Comparison of ENCODE assay signal across 8 mouse cellular contexts in the genomic region with DNA sequence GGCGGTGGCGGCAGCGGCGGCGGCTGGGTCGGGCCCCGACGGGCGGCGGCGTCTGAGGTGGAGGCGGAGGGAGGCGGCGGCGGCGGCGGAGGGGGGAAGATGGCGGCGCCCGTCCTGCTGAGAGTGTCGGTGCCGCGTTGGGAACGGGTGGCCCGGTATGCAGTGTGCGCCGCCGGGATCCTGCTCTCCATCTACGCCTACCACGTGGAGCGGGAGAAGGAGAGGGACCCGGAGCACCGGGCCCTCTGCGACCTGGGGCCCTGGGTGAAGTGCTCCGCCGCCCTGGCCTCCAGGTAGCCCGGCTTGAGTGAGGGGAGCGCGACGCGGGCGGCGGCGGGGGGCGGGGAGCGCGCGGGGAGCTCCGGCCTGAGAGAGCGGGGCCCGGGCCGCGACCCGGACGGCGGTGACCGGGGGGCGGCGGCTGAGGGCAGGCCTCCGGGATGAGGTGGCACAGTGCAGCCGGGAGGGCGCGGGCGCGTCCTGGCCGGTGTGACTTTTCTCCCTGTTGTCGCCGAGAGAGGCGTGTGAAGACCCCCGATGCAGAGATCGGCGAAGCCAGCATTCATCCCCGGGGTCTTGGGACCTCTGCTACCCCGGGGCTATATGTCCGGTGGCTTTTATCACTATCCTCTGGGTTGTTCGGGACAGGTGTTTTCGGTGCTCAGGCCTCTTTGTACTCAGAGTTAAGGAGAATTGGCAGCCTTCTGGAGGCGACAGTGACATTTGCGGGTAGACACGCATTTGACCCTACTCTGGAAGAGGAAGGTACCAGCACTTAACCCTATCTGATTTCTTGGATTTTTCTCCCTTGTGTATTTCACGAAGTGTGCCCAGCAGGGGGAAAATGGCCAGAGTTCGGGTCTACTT. TPM values are rescaled to one million over a fixed set of nuclear protein-coding genes. Genes with fewer than 3 reads are reported as not detected.
DNase-seq lines count a peak whose midpoint lies in the region; ATAC-seq lines count a peak whose summit lies in the region.
"Not testable (repeated sequence)": the region's sequence is repeated elsewhere in the genome, so short reads cannot be mapped to it uniquely, and the experiment has no call there.

No protein-coding gene starts in this region.

- peak overlapping the region; percentile 79 for H3K27ac ChIP-seq in hindbrain, embryonic 12.5 days
- peak overlapping the region; percentile 61 for H3K27ac ChIP-seq in lung, embryonic 16.5 days (ENCODE audit: low read length)

- WGBS in hindbrain, embryonic 12.5 days, result under 1% methylated on average over 49 of the region's 82 CpGs
- WGBS in lung, embryonic 16.5 days, result under 1% methylated on average over 44 of the region's 82 CpGs

- ATAC-seq in hindbrain, embryonic 12.5 days (ENCODE audit: low FRiP score), result peak; percentile 68
- ATAC-seq in lung, embryonic 16.5 days (ENCODE audit: low read depth), result peak; percentile 42

- not testable (repeated sequence) for H3K4me1 ChIP-seq in hindbrain, embryonic 12.5 days; lung, embryonic 16.5 days (replicated peaks; ENCODE audit: control insufficient read depth, insufficient read depth, low read length)

- not testable (repeated sequence) for H3K36me3 ChIP-seq in hindbrain, embryonic 12.5 days; lung, embryonic 16.5 days (ENCODE audit: control insufficient read depth, insufficient read depth, low read length)

- H3K9ac ChIP-seq in hindbrain, embryonic 12.5 days, result peak overlapping the region; percentile 90
- peak overlapping the region; percentile 89 for H3K9ac ChIP-seq in lung, embryonic 16.5 days (ENCODE audit: low read length)

- H3K27me3 ChIP-seq in hindbrain, embryonic 12.5 days; lung, embryonic 16.5 days (ENCODE audit: control insufficient read depth, insufficient read depth, low read depth, low read length): not testable (repeated sequence)

- H3K4me2 ChIP-seq in hindbrain, embryonic 12.5 days (replicated peaks), result peak overlapping the region; percentile 74
- peak overlapping the region; percentile 90 for H3K4me2 ChIP-seq in lung, embryonic 16.5 days (ENCODE audit: low read depth, low read length)

- peak; percentile 24 for DNase-seq in NIH3T3 (ENCODE audit: low read depth)
- DNase-seq in cerebellum, postnatal 14 days, result peak; percentile 54 to 58
- peak; percentile 13 to 18 for DNase-seq in frontal cortex, postnatal 14 days (ENCODE audit: low spot score in 2 of 2)
- DNase-seq in layer of hippocampus, adult 9-11 months, result peak; percentile 22
- DNase-seq in ovary, postnatal 10 days (ENCODE audit: low spot score), result peak; percentile 7
- DNase-seq in thymus, postnatal 0 days (ENCODE audit: low spot score), result peak; percentile 40

- H3K4me3 ChIP-seq in hindbrain, embryonic 12.5 days, result peak overlapping the region; percentile 90
- peak overlapping the region; percentile 88 for H3K4me3 ChIP-seq in lung, embryonic 16.5 days (ENCODE audit: low read length)

- H3K9me3 ChIP-seq in hindbrain, embryonic 12.5 days (replicated peaks); lung, embryonic 16.5 days (ENCODE audit: control insufficient read depth, low read length): not testable (repeated sequence)

RNA-seq across cellular contexts. Expression of a gene that starts 0.5 kb away (rescaled TPM):
- polyA plus RNA-seq in hindbrain, embryonic 12.5 days (2016; fragmentation: Nextera tagmentation; extraction: Ambion mirVana), result 40.9 and 42.4 TPM in 2 replicates
- polyA plus RNA-seq in lung, embryonic 16.5 days (2015; fragmentation: Nextera tagmentation; extraction: Ambion mirVana), result 18.8 and 19.2 TPM in 2 replicates
- polyA plus RNA-seq in thymus, postnatal 0 days (2015; fragmentation: Nextera tagmentation; extraction: Ambion mirVana), result 14.0 and 19.2 TPM in 2 replicates

RNA-seq across cellular contexts. Expression of a gene that starts 34.0 kb away (rescaled TPM):
- 4.7 and 6.6 TPM in 2 replicates for polyA plus RNA-seq in hindbrain, embryonic 12.5 days (2016; fragmentation: Nextera tagmentation; extraction: Ambion mirVana)
- 2.6 and 3.1 TPM in 2 replicates for polyA plus RNA-seq in lung, embryonic 16.5 days (2015; fragmentation: Nextera tagmentation; extraction: Ambion mirVana)
- polyA plus RNA-seq in thymus, postnatal 0 days (2015; fragmentation: Nextera tagmentation; extraction: Ambion mirVana), result 2.2 TPM in 2 replicates

RNA-seq across cellular contexts. Expression of a gene that starts 44.0 kb away (rescaled TPM):
- 0.34 and 0.46 TPM in 2 replicates for polyA plus RNA-seq in hindbrain, embryonic 12.5 days (2016; fragmentation: Nextera tagmentation; extraction: Ambion mirVana)
- 0.39 and 0.43 TPM in 2 replicates for polyA plus RNA-seq in lung, embryonic 16.5 days (2015; fragmentation: Nextera tagmentation; extraction: Ambion mirVana)
- polyA plus RNA-seq in thymus, postnatal 0 days (2015; fragmentation: Nextera tagmentation; extraction: Ambion mirVana), result 0.08 and 0.14 TPM in 2 replicates

RNA-seq across cellular contexts. Expression of a gene that starts 46.8 kb away (rescaled TPM):
- 10.9 and 12.4 TPM in 2 replicates for polyA plus RNA-seq in hindbrain, embryonic 12.5 days (2016; fragmentation: Nextera tagmentation; extraction: Ambion mirVana)
- polyA plus RNA-seq in lung, embryonic 16.5 days (2015; fragmentation: Nextera tagmentation; extraction: Ambion mirVana), result 4.3 and 4.4 TPM in 2 replicates
- polyA plus RNA-seq in thymus, postnatal 0 days (2015; fragmentation: Nextera tagmentation; extraction: Ambion mirVana), result 1.9 and 2.6 TPM in 2 replicates

RNA-seq across cellular contexts. Expression of a gene that starts 55.0 kb away (rescaled TPM):
- 714 and 768 TPM in 2 replicates for polyA plus RNA-seq in hindbrain, embryonic 12.5 days (2016; fragmentation: Nextera tagmentation; extraction: Ambion mirVana)
- 815 and 838 TPM in 2 replicates for polyA plus RNA-seq in lung, embryonic 16.5 days (2015; fragmentation: Nextera tagmentation; extraction: Ambion mirVana)
- polyA plus RNA-seq in thymus, postnatal 0 days (2015; fragmentation: Nextera tagmentation; extraction: Ambion mirVana), result 906 and 1,002 TPM in 2 replicates

Comparison
In these comparisons a context has a peak if more than half of its experiments do, and no peak if none do; other contexts are left out.
1. Peak in every context shown above with its lines: DNase-seq, ATAC-seq, H3K4me3 ChIP-seq and H3K27ac ChIP-seq.